Mouse (Mus musculus) thymus, postnatal 4 days (tissue): ENCODE data around the gene Aqp6.

Experiments
- DNase-seq: peaks from one replicate; pipeline ENCODE4 v3.0.0; 2021

The Aqp6 gene

GRCm38 (mm10) chr15:99649067-99649761, 48.0 kb downstream of the Aqp6 start:
- no peak for DNase-seq

DNA sequence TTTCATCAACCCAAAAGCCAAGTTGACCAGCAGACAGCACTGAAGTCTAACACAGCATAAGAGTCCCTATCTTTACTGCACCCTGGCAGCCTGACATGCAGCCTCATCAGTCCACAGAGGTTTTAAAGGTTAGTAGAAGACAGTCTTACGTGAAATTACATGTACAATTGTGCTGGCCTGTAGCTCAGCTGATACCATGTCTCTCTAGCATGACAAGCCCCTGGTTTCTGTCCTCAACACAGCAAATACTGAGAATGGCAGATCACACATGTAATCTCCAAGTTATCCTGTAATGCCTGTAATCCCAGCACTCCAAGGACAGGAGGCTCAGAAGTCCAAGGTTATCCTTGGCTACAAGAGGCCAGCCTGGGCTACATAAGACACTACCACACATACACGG, 49.1 kb downstream of the Aqp6 start:
- no peak for DNase-seq

GRCm38 (mm10) chr15:99651163-99651872, 50.1 kb downstream of the Aqp6 start, which contains the start of gene Racgap1:
Gene Racgap1, minus strand, starts transcription at chr15:99651656.
- peak; percentile 97 for DNase-seq

GRCm38 (mm10) chr15:99651984-99652872, 51.0 kb downstream of the Aqp6 start:
- no peak for DNase-seq

DNA sequence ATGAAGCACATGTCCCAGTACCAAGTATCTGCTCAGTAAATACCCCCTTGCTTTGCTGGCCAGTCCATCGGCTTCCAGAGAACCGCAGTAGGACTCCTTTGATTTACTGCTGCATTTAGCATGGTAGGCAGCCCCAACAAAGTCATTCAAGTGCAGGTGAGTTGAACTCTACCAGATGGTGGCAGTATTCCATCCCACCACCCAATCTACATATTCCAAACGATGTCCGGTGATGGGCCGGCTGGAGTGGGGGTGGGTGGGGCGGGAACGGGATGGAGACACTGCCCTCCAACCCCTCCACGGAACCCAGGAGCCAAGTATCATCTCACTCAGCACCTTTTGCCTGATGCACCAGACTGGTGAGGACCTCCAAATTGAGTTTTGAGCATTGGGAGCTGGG, 52.1 kb downstream of the Aqp6 start:
- no peak for DNase-seq

DNA sequence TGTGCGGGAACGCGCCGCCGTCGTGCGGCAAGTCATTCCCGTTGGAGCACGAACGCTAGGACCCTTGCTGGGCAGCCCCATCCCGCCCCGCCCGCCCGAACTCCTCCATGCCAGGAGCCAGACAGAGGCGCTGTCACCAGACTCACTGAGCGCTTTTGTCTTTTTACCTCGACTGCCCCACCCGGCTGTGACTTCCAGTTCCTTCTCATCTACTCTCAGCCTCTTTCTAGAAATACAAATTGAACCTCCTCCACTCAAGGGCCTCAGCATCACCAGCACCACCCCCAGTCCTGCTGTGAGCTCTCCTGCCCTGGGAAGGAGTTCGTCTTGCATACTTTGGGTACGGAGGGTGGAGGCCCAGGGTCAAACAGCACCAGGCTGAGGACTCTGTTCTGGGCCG, 52.7 kb downstream of the Aqp6 start:
- no peak for DNase-seq
